Mouse (Mus musculus): ENCODE data around the gene Chuk. TPM values are rescaled to one million over a fixed set of nuclear protein-coding genes. Genes with fewer than 3 reads are reported as not detected.

The Chuk gene
- total RNA-seq, 2 experiments from 2014 or later = 52.8 to 64.1 TPM

DNA sequence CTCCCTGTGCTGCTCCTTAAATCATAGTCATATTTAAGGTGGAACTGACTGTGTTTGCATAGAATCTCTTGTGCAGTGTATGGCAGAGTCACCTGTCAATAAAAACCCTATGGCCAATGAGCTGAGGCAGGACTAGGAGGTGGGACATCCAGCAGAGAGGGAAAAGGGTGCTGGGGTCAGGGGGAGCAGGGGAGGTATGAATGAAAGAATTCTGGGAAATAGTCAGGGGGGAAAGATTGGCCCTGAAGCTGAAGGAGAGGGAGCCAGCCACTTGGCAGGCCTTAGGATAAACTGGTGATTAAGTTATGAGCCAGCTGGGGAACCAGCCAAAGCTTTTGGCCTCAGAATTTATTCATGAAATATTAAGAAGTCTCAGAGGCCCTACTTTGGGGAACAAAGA lies 1.7 kb upstream of the Chuk start:
- no peak for ATAC-seq (replicated peaks; ENCODE audit: low FRiP score, poor library complexity, severe bottlenecking)

DNA sequence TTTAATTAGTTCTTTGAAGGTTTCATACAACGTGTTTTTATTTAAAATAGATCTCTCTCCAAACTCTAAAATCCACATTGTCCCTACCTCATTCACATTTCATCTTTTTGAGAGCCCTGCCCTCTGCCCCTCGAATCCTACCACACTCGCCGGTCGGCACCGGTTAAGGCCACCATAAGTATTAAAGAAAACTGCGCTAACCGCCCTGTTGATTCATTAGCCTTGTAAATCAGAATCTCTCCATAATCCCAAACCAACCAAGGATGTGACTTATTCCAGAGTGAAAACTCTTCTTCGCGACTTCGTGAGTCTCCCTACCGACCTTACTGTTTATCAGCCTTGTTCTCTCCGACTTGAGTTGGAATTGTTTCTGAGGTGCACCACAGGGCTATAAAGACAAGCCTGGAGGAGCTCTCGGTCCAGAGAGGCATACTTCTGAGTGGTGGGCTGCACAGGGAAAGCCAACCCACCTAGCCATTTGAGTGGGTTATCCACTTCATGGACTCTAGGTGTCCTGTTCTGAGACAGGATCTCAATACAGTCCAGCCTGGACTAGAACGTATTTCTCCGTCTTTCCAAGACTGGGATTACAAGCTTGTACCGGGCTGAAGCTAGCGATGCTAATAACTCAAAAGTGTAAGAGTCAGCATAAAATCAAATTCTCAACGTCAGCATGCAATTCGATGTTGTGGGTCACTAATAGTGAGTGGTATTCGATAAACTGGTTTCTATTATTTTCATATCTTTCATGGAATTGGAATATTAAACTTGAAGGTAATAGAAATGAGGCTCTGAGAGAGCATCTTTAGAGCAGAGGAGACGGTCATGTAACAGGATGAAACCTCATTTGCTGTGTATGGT lies 611 bp upstream of the Chuk start:
- ATAC-seq (replicated peaks; ENCODE audit: low FRiP score, poor library complexity, severe bottlenecking) = peak; percentile 60

DNA sequence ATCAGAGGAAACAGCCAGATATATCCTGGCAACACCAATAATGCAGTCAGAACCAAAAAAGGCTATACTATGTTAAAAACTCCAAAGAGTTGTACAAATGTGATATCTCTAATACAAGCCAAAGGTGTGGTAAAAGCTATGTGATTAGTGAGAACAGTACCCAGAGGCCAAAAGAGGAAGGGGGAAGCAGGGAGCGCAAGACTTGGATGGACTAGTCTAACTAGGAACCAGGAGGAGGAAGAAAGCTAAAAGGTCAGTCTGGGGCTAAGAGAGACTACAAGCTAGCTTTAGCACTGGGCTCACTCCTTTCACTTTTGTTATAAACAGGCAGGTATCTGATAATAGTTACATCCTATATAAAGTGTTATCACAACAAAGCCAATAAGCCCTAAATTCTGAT lies 2.9 kb downstream of the Chuk start:
- ATAC-seq (replicated peaks; ENCODE audit: low FRiP score, poor library complexity, severe bottlenecking) = no peak

DNA sequence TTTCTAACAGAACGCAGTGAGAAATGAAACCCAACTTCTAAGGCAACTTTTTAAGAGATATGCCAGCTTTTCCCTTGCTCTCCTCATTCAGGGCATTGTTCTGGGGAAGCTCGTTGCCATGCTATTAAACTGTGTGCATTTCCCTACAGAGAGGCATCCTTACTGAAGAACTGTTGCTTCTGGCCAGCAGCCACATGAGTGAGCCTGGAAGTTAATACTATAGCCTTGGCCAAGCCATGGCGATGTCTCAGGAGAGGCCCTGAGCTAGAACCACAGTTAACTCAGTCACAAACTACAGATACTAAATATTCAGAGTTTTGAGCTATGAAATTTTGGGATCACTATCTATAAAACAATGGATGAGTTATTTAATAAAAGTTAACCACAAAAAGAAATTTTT lies 4.3 kb downstream of the Chuk start:
- no peak for ATAC-seq (replicated peaks; ENCODE audit: low FRiP score, poor library complexity, severe bottlenecking)

DNA sequence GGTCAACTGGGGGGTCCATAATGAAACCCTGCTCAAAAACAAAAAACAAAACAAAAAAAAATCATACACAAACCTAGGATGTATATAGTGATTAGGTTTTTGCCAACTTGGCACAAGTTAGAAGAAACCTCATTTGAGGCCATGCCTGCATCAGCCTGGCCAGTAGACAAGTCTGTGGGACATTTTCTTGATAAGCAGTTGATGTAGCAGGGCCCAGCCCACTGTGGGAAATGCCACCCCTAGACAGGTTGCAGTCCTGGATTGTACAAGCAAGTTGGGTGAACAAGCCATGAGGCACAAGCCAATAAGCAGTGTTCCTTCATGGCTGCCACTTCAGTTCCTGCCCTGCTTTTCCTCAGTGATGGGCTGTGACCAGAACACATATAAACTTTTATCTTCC lies 6.4 kb downstream of the Chuk start:
- ATAC-seq (replicated peaks; ENCODE audit: low FRiP score, poor library complexity, severe bottlenecking) = no peak

DNA sequence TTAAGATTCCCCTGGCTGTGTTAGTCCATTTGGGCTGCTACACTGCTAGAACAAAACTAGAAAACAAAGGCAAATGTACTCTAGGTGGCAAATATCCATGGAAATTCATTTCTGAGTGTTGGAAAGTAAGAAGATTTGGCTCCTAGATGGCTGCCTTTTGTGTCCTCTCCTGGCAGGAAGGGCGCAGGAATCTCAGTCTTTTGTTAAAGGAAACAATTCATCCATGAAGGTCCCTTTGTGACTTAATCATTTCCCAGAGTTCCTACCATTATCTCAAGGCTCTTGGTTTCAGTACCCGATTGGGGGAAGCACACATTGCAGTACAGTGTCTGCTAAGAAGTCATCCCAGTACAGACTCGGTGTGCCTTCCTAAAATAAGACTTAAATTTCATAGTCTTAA lies 21.0 kb downstream of the Chuk start:
- no peak for ATAC-seq (replicated peaks; ENCODE audit: low FRiP score, poor library complexity, severe bottlenecking)

DNA sequence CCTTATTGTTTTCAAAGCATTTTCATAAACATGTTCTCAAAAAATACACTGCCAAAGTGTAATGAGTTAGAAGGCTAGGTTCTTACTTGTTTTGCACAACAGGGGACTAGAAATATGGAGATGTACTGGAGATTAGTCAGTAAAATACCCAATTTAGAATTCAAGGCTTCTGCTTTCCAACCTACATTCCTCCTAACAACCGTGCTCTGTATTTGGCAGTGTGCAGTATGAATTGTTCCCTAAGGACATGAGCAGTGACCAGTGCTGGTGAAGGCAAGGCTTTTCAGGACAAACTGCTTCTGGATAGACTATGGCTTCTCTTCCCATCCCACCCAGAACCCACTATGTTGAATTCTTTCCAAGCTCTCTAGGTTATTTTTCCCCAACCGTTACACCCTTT lies 26.4 kb downstream of the Chuk start:
- no peak for ATAC-seq (replicated peaks; ENCODE audit: low FRiP score, poor library complexity, severe bottlenecking)

DNA sequence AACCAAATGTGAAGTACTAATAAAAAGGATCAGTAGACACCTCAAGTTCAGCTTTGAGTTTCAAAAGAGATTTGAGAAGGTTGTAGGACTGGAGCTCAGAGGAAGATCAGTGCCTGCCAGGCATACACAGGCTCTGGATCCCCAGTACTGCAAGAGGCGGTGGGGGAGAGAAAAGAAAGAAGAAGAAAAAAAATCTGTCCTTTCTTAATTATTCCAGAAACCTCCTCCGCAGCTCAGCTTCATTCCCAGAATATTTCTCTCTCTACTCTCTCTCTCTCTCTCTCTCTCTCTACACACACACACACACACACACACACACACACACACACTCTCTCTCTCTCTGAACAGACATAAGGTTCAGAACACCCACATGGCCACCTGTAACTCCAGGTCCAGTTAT lies 27.3 kb downstream of the Chuk start:
- no peak for ATAC-seq (replicated peaks; ENCODE audit: low FRiP score, poor library complexity, severe bottlenecking)

DNA sequence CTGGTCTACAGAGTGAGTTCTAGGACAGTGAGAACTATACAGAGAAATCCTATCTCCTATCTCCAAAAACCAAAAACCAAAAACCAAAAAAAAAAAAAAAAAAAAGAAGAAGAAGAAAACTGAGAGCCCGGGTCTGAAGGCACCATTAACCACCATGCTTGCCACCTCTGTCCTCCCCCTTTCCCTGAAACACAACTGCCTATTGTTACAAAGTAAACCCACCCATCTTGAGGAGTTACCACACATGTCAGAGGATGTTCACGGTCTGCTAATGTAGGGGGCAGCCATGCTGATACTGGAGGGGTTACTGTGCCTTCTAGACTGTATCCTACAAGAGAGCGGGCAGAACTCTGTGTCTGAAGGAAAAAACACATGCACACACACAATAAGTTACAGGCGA lies 30.3 kb downstream of the Chuk start:
- ATAC-seq (replicated peaks; ENCODE audit: low FRiP score, poor library complexity, severe bottlenecking) = no peak

DNA sequence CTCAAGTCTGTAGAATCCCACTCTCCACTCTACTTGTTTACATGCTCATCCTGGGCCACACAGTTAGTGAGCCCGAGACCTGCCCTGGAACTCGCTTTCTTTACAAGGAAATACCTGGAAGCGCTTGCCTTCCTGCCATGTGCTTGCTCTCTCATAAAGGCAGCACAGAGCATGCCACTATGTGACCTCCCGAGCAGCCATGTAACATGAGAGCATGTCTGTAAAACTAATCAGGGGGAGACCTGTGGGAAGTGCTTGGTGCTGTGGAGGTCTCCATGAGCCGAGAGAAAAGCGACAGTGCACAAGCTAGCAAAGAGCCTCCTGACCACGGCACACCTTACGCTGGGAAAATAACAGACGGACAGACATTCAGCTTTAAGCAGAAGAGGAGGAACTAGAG lies 30.8 kb downstream of the Chuk start:
- ATAC-seq (replicated peaks; ENCODE audit: low FRiP score, poor library complexity, severe bottlenecking) = no peak

DNA sequence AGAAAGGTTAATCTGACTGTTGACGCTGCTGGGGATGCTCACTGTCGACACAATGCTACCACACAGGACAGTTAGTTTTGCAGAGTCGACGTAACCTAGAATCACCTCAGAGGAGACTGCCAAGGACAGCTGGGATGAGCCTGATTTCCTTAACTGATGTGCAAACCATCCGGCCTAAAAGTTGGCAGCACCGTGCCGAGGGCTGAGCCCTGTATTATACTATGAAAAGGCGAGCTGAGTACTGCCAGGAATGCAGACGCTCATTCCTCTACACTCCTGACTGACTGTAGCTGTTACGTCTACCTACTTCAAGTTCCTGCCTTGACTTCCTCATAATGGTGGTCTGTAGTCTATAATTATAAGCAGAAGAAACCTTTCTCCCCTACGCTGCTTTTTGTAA lies 32.3 kb downstream of the Chuk start:
- no peak for ATAC-seq (replicated peaks; ENCODE audit: low FRiP score, poor library complexity, severe bottlenecking)

DNA sequence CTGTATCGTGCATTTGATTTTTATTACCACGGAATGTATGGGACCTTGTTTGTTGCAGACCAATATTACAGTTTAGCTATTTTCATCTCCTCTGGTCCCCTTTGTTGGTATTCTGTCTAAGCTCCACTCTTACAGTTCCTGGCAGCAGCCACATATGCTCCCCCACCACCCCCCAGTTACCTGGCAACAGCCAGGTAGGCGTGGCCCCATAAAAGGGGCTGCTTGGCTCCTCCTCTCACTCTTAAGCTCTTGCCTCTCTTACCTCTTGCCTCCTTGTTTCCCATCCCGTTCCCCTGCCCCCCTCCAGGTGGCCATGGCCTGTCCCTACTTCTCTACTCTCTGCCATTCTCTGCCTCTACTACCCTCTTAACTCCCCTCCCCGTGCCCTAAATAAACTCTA lies 36.1 kb downstream of the Chuk start:
- ATAC-seq (replicated peaks; ENCODE audit: low FRiP score, poor library complexity, severe bottlenecking) = no peak

DNA sequence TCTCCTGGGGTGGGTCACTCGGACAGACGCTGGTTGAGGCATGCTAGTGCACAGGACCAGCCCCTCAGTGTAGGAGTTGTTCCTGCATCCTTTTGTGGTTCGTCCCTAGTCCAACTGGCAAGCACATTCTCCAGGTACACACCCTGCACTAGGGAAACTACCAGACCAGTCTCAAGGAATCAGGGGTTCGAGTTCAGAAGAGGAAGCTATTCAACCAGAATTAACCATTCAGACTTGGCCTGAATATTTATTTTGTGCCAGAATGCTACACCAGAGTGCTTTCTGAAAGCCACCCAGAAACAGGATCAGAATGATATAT lies 37.4 kb downstream of the Chuk start:
- no peak for ATAC-seq (replicated peaks; ENCODE audit: low FRiP score, poor library complexity, severe bottlenecking)

DNA sequence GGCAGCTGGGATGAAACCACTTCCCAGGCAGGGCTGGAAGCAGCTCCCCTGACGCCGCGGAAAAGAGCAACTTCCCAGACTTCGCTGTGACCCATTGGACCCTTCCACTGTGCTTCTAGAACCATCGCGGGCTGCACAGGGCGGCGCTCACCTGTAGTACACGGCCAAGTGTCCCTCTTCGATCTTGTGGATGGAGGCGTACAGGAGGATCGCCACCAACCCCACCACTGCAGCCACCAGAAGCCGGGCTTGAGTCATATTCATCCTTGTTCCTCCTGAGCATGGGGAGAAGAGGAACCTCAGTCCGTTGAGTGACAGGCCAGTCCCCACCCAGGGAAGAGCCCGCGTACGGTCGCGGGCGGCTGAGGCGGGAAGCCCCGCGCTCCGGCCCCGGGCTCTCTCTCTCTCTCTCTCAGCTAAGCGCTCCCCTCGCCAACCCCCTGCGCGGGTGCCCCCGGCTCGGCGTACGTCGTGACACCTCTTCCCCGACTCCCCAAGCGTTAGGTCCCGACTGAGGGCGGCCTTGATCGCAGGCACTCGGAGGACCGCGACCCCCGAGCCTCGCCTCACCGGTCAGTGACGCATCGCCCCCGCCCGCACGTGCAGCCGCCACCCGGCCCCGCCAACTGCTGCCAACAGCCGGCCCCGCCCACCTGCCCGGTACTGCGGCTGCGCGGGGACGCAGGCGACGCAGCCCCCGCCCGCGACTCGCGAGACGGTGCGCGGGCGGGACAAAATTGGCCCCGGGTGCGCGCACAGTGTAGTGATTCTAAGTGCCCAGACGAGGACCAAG lies 38.0 kb downstream of the Chuk start, which contains the start of gene Erlin1:
TSS of gene Erlin1 (minus strand) at position 665 of the 793 bp plus-strand sequence.
- ATAC-seq (replicated peaks; ENCODE audit: low FRiP score, poor library complexity, severe bottlenecking) = peak; percentile 87

DNA sequence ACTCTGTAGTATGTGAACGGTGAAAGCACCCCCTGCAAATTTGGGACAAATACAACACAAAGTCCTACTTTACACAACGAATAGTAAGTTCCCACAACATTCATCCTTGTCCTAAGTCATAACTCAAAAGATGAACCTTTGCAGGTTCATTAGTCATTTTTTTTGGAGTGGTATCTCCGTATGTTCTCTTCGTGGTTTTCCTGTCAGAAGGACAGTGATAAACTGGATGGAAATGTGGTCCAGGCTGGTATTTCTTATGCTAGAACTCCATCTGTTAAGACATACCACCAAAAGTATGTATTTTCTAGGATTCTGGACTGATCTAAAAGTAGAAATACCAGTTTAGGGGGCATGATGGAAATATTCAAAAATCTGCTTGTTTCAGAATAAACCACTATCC lies 39.0 kb downstream of the Chuk start:
- ATAC-seq (replicated peaks; ENCODE audit: low FRiP score, poor library complexity, severe bottlenecking) = no peak

DNA sequence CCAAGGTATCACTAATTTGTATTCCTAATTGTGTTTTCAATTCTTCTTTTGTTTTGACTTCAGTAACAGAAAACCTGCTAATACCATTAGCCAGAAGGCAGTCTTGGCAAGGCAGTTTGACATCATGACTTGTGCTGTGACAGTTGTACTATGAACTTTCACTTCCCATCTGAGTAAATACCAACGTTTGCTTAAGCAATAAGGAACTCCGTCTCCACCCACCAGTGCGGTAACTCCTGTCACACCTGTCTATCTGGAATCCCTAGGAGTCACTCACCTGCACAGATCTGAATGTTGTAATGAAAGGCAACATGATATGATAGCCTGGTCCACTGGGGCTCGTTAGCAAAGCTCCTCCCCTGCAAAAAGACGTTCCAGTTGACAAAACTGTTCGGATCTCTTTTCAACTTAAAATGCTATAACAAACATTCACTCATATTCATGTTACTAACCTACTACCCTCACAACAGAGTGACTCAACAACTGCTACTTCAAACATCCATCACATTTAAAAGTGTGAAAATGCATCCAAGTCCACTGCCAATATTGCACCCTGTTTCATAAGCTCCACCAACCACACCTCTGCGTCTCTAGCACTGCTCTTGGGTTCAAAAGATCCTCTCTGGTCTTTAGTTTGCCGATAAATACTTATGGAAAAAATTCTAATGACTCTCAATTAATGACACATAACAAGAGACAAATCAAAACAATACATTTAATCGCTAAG lies 39.8 kb downstream of the Chuk start:
- no peak for ATAC-seq (replicated peaks; ENCODE audit: low FRiP score, poor library complexity, severe bottlenecking)

DNA sequence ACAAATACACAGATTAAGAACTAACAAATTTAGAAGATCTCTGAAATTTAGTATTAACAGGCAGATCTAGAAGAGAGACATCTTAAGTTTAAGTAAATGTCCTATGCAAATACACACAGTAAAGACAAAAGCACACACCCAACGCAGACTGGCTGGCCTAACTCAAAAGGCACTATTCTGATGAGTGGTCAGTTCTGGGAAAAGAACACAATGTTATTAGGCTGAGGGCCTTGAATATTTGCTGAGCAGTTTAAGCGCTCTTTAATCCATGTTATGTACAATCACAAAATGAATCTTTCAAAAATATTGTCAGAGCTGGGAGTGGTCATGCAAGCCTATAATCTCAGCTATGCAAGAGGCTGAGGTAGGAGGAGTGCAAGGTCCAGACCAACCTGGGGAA lies 42.5 kb downstream of the Chuk start:
- no peak for ATAC-seq (replicated peaks; ENCODE audit: low FRiP score, poor library complexity, severe bottlenecking)

DNA sequence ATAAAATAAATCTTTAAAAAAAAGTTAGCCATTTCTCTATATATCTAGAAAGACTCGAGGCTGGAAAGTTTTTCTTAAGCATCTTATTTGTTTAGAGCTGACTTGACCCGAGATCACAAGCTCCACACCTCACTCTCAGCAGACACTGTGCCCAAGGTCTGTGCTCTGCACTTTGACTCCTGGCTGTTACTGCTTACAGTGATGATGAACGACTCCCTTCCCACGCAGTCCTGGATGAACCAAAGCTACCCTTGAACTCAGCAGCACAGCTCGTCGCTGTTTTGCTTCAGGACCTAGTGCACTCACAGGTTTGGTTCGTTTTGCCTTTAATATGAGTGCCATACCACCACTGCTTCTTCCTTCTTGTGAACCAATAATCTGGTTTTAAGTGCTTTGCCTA lies 43.5 kb downstream of the Chuk start:
- ATAC-seq (replicated peaks; ENCODE audit: low FRiP score, poor library complexity, severe bottlenecking) = no peak

DNA sequence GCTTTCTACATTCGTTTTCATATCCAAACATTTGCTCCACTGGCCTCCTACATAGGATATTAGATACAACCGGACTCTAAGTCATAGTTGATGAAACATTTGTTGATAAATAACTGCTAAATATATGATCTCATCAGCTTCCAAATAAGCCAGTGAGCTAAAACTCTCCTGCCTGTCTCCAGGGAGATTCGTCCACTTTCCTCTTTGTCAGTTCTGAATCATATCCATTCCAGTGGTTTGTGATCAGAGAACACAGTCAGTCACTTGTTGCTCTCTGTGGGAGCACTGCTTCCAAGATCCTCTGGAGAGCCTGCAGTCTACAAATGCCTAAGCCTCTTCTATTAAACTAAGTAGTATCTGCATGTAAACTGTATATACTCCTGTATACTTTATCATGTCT lies 47.1 kb downstream of the Chuk start:
- no peak for ATAC-seq (replicated peaks; ENCODE audit: low FRiP score, poor library complexity, severe bottlenecking)

DNA sequence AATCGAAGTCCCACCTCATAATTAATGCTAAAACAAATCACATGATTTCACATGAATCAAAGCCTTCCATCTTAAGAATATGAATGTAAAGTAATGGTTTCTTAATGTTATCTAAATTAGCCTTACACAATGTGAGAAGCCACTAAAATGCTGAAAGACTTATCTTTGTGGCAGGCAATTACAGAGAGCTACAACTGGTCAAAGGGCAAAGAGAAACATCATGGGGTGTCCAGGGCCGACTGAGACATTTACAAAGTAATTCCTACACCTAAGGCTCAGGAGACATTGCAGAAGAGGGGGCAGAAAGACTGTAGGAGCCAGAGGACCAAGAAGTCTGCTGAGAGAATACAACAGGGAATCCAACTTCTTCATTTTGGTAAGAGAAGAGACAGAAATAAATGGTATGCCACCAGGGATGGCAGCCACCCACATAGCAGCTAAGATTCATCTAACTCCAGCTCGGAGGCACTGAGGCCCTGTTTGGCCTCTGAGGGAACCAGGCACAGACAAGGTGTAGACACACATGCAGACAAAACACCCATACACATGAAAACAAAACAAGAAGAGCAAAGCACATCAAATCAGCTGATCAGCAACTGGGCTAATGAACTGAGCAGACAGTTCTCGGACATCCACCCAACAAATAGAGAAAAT lies 52.0 kb downstream of the Chuk start:
- no peak for ATAC-seq (replicated peaks; ENCODE audit: low FRiP score, poor library complexity, severe bottlenecking)

Measured in erythroid progenitor cell, adult 5-6 weeks (primary cell).